Mouse (Mus musculus) splenic B cell, adult 2 months (primary cell): Measurements from ENCODE around the gene Pglyrp1.
"Not testable (repeated sequence)": the region's sequence is repeated elsewhere in the genome, so short reads cannot be mapped to it uniquely, and the experiment has no call there.

Experiments used
- DNase-seq: peaks from one replicate; pipeline ENCODE4 v3.0.0-alpha.2; 2011; ENCODE audit warnings: low read depth, low spot score
- H3K27me3 ChIP-seq: 2 replicates; pipeline ENCODE4 v1.6.1; 2012; ENCODE audit warnings: mild to moderate bottlenecking, low read length, moderate library complexity, mixed read lengths; ENCODE audit not compliant: control insufficient read depth, poor library complexity, insufficient read depth, severe bottlenecking
- H3K36me3 ChIP-seq: 2 replicates; pipeline ENCODE4 v1.6.1; 2012; ENCODE audit warnings: mild to moderate bottlenecking, low read length, moderate library complexity, mixed read lengths; ENCODE audit not compliant: control insufficient read depth, poor library complexity, insufficient read depth, severe bottlenecking

Gene Pglyrp1

DNA sequence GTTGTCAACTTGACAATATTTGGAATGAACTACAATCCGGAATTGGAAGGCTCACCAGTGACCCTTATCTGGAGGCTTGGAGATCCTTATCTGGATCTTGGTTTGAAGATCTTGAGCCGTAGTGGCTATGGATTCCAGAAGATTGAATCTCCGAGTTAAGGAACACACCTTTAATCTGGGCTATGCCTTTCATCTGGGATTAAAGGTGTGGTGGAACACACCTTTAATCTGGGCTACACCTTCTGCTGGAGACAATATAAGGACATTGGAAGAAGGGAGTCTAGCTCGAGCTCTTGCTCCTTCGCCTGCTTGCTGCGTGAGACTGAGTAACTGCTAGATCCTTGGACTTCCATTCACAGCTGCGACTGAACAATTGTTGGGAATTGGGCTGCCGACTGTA is at the start of gene Pglyrp1:
Gene Pglyrp1 (plus strand): TSS at position 301 of the 400 bp plus-strand sequence.
- H3K36me3 ChIP-seq, H3K27me3 ChIP-seq, DNase-seq: not testable (repeated sequence)

DNA sequence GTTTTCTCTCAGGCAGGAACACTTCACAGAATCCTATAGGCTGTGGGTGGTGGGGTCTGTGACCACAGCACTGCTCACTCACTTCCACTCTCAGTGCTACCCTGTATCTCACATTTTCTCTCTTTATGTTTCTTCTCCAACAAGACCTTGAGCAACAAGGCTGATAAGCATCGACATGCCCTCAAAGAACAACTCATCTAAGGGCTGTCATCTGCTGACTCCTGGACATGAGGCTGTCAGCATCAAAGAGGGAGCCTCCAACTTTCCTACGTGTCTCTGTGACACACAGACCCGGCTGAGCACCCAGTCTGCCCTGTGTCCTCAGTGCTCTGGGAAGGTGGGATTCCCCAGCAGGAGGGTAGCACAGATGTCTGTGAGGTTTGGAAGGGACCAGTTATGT is 49.6 kb upstream of the Pglyrp1 start, which contains the start of gene Psg17:
Gene Psg17 (minus strand): TSS at position 101 of the 400 bp plus-strand sequence.
- DNase-seq = no peak
- Histone ChIP-seq H3K36me3 (no peaks in the 10 kb centered on the region), H3K27me3 (no peaks in the 10 kb centered on the region)

DNA sequence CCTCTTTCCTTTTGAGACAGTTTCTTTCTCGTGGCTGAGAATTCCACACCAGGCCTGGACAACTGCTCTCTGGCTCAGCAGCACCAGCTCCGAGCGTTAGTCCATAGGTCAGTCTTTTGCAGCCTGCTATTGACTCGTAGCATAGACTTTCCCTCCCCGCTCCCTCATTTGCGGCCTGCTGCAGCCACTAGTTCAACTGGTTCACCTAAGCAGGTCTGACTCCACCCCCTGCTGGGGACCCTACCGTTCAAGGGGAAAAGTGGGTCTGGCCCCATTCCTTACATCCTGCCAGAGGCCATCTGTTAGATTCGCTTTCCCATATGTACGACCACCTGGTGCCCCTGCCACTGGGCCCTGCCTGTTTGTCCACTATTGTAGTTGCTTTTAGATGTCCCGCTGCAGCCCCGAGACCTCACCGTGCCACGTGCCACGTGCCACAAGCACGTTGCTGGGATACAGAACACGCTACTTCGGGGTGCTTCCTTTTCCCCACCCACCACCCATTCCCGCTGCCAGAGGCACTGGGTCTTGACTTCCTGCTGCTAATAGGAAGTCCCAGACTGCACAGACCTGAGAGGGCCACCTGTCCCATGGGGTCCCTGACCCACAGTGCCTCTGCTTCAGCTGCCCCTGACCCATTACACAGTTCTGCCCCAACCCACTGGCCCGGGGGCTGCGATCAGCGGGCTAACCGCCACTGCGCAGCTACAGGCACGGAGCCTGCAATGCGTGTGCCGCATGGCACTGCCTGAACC is 43.2 kb upstream of the Pglyrp1 start:
- no peak for DNase-seq
- no peaks in the 10 kb centered on the region for H3K27me3 ChIP-seq
- H3K36me3 ChIP-seq = no peaks in the 10 kb centered on the region

DNA sequence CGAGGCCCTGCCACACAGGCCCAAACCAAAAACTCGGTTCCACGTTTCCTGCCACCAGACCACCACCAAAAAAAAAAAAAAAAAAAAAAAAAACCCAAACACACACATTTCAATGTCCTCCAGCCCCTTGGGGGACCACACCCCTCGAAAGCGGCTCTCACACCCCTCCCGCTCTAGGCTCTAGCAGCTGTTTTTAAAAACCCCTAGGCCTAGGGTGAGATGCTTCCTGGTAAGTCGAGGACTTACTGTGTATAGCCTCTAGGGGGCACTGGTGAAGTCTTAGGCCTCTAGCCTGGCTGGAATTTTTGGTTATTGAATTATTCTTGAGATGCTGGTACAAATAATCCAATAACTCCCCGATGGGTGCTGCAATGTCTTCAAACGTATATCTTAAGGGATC is 42.5 kb upstream of the Pglyrp1 start:
- no peak for DNase-seq
- Histone ChIP-seq H3K36me3 (no peaks in the 10 kb centered on the region), H3K27me3 (no peaks in the 10 kb centered on the region)

DNA sequence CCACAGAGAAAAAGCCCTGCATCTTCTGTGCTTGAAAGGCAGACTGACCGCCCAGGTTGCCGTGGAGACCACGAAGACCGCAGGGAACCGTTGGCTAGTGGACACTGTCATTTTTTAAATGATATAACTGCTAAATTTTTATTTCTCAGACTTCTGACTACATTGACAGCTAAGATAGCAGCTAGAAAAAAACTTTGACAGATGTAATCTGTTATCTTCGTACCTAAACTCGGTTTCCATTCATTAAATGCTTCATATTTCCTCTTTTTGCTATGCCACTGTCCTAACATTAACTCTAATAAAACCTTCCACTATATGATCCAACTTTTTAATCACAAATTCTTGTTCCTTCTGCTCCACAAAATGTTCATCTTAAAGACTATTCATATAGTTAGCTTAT is 41.6 kb upstream of the Pglyrp1 start:
- Histone ChIP-seq H3K27me3 (no peaks in the 10 kb centered on the region), H3K36me3 (no peaks in the 10 kb centered on the region)
- DNase-seq = no peak

DNA sequence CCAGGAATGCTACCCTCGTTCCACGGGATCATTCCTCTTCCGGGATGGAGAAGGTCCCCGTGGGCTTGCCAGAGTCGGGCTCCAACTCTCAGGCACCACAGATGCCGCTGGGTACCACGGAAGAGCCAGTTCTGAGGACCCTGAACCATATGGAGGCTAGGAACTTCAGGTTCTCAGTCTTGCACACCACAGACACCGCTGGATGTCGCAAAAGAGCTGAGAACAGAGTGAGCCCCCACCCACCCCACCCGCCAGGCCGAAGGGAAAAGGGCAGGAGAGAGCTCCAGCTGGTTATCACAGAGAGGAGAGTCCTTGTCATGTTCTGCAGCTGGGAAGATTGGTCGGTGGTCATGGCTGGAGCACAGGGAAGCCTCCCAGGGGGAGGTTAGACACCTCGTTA is 38.8 kb upstream of the Pglyrp1 start:
- no peaks in the 10 kb centered on the region for H3K27me3 ChIP-seq
- no peaks in the 10 kb centered on the region for H3K36me3 ChIP-seq
- DNase-seq = no peak

DNA sequence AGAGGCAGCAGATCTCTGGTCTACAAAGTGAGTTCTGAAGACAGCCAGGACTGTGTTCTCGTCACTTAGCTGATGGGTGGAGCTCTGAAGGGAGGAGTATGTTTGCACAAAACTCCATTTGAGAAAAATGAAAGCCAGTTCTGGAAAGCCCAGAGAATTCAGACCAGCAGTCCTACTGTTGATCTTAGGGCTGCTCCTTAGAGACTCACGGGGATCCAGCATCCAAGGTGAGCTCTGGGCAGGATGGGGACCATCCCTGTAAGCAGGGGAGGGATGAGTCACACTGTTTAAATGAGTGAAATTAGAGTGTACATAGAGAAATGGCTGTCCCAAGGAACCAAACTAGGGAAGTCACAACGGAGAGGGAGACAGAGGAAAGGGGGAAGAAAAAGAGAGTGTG is 31.3 kb upstream of the Pglyrp1 start, which contains the start of gene Mill2:
Gene Mill2 (plus strand): TSS at position 102 of the 400 bp plus-strand sequence.
- no peak for DNase-seq
- no peaks in the 10 kb centered on the region for H3K27me3 ChIP-seq
- no peaks in the 10 kb centered on the region for H3K36me3 ChIP-seq

DNA sequence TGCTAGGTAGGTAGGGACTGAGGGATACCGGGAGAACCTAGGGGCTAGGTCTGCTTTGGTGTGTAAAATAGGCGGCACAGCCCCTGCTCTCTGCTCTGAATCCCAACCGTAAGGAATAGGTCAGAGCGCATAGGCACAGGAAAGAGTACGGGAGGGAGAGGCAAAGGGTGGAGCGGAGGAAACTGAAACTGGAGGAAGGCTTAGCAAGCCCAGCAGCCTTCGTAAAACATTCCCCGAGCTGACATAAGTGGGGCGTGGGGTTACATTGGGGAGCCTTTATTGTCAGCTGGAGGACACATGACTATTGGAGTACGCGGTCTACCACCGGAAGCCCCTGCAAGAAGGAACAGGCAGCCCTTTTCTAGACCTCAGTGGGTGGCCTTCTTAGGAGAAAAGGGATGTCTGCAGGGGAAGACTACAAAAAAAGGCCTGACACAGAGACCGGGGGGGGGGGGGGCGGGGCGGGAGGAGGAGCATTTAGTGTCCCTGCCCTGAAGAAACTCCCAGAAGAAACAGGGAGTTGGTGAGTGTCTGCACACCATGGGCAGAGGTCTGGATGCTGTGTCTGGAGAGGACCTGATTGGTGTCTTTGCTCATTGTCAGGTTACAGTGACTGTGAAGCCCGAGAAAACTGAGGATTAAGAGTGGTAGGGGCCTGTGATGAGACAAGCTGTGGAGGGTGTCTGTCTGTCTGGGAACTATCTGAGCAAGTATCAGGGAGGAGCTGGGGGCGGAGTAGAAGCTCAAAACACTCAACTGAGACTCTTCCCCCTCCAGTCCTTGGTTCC is 30.6 kb upstream of the Pglyrp1 start:
- H3K27me3 ChIP-seq = no peaks in the 10 kb centered on the region
- DNase-seq = peak; percentile 2
- H3K36me3 ChIP-seq = no peaks in the 10 kb centered on the region

DNA sequence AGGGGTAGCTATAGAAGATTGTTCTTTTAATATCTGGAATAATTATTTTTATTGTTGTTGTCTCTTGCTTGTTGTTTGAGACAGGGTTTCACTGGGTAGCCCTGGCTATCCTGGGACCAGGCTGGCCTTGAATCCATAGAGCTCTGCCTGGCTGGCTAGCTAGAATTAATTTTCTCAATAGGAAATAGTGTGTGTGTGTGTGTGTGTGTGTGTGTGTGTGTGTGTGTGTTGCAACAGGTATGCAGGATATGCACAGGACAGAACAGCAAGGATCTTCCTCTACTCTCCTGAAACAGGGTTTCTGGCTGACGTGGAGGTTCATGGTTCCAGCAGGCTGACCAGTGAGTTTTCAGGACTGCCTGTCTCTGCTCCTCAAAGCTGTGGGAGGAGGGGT is 30.0 kb upstream of the Pglyrp1 start:
- Histone ChIP-seq H3K27me3 (no peaks in the 10 kb centered on the region), H3K36me3 (no peaks in the 10 kb centered on the region)
- DNase-seq = no peak

DNA sequence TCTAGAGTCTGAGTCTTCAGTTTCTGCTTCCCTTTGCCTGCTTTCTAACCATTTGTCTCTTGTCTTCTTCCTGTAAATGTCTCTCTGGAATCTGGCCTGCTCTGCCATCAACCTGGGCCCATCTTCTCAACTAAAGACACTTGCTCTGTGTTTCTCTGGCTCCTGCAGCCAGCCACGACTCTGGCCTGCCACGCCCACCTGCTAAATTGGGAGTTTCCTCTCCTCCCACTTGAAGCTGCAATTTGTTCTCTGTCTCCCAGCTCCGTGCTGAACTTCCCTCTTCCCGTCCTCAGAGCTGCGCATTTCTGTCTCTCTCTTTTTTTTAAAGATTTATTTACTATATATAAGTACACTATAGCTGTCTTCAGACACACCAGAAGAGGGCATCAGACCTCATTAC is 26.3 kb upstream of the Pglyrp1 start:
- Histone ChIP-seq H3K36me3 (no peaks in the 10 kb centered on the region), H3K27me3 (no peaks in the 10 kb centered on the region)
- no peak for DNase-seq

DNA sequence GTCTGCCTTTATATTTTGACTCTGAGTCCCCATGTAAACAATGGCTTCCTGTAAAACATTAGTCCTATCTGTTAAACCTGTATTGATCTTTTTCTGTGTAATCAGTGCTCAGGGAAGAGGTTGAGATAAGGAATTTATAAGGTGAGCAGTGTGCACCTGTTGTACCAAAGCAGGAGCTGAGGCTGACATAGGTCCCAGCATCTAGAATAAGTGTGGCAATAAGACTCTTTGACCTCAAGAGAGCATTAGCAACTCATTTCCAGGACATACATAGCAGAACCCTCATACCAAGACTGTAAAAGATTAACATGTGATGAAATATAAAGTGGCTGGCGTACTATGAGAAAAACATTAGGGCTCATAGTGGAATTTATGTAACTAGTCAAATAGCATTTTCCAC is 22.7 kb upstream of the Pglyrp1 start:
- Histone ChIP-seq H3K27me3 (no peaks in the 10 kb centered on the region), H3K36me3 (no peaks in the 10 kb centered on the region)
- DNase-seq = no peak

DNA sequence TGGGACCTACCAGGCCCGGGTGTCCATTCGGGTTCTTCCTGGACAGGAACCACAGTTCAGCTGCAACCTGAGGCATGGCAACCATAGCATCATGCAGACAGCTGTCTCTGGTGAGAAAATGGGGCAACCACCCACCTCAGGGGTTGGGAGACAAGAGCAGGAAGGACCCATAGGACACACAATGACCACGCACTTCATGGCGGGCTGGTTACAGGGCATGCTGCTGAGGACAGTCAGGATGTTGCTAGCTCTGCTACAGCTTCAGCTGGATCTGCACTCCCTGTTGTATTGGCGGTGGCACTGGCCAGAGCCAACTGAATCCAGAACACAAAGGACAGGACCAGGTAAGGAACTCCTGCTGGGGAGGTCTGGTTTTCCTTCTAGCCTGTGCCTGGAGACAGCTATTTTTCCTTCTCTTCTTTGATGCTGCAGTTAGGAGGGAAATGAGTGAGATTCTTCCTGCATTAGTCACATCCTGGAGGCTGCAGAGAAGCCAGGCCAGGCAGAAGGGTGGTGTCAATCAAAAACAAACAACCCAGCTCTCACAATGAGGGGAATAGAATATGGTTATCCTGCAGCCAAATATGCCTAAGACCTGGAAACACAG is 12.7 kb upstream of the Pglyrp1 start:
- H3K36me3 ChIP-seq = no peaks in the 10 kb centered on the region
- no peak for DNase-seq
- H3K27me3 ChIP-seq = no peaks in the 10 kb centered on the region

DNA sequence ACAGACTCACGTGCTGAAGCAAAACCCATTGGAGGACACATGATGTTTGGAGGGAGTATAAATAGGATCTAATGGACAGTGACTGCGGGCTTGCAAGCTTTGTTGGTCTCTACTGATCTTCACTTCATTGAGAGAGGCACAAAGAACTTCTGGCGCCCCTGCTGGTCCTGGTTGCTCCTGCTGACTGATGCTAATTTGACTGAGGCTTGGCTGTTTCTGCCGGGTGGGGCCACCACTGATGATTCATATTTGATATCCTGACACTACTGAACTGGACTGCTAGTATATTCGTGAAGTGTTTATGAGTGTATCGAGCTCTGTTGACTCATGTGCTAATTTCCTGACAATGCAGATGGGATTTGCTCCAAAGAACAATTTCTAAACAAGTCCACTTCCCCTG is 8.3 kb upstream of the Pglyrp1 start:
- DNase-seq = no peak
- no peaks in the 10 kb centered on the region for H3K36me3 ChIP-seq

DNA sequence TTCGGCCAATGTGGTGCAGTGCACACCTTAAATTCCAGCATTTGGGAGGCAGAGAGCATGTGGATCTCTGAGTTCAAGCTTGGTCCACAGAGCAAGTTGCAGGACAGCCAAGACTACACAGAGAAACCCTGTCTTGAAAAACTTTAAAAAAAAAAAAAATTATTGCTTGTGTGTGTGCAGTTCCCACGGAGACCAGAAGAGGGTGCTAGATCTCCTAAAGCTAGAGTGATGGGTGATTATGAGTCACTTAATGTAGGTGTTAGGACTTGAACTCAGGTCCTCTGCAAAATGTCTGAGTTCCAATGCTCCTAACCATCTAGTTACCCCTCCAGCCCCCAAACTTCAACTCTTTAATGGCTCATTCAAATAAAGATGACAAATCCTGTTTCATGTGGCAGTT is 2.6 kb upstream of the Pglyrp1 start:
- H3K27me3 ChIP-seq = 0 out of 2 replicates have a peak, but pooled peaks cover 2% of the 10 kb centered on the region
- no peak for DNase-seq
- H3K36me3 ChIP-seq = no peaks in the 10 kb centered on the region

More for the DNA sequence above, 8.3 kb upstream of the Pglyrp1 start:
- H3K27me3 ChIP-seq = no peaks in the 10 kb centered on the region
